Mouse (Mus musculus): ENCODE data around the gene Iqck. TPM values are rescaled to one million over a fixed set of nuclear protein-coding genes. Genes with fewer than 3 reads are reported as not detected.

Gene Iqck
- polyA plus RNA-seq, 2 experiments from 2014 or later, result 0.12 TPM; not detected in 1

DNA sequence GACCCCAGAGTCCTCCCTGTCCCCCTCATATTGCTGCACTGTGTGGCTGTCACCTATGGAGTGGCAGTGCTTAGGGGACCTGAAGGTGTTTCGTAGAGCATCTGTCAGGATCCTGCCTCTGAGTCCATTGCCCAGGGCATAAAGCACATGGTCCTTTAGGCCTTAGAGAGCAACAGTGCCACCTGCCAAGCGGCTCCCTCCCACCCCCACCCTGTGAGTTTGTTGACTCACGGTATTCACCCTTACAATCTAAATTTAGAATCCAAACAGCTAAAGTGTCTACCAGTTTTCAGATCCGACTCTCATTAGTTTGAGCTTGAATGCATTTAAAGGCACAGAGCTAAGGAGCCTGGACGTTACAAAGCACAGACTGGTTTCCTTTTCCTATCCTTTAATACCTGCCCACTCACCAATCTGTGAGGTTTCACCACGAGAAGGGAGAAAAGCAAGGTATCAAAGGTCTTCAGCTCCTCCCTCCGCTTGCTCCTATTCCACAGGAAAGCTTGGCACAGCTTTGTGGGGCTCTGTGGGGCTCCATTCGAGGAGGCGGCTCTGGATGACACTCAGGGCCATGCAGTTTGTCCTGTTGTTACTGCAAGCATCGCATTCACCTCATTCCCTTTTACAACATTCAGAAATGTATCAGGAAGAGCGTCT, 98.2 kb downstream of the Iqck start:
- no peak for ATAC-seq

DNA sequence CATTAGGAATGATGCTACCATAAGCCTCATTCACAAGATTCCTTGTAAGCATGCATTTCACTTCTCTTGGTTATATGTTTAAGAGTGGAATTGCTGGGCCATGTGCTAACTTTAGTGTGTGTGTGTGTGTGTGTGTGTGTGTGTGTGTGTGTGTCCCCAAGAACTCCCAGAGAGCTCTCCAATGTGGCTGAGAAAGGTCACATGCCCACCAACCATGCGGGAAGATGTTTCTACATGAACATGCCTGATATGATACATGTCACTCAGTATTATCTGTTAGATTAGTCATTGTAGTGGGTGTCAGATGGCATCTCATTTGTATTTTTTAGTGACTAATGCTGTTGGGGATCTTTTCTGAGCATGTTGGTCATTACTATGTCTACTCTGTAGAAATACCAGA, 99.4 kb downstream of the Iqck start:
- no peak for ATAC-seq

DNA sequence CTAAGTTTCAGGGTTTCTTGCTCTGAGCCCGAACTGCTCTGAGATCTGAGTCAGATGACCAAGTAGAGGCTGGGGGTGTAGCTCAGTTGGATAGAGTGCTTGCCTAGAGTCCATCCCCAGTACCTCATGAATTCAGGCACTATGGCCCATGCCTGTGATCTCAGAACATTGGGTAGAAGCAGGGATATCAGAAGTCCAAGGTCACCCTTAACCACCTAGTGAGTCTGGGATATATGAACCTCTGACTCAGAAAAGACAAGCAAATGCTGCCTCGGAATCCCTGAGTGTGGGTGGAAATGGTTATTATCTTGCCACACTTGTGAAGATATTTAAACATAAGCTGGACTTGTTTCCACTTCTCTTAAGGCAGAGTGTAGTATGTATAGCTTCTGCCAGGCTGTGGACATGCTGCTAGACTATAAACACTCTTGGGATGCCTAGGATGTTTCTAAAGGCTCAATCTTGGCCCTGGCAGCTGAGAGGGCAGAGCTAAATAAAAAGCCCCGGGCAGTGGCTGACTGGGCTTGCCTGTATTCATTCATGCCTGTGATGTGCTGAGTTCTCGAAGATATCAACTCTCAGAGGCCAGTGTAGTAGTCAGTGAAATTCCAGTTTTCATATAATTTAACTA, 101.2 kb downstream of the Iqck start:
- no peak for ATAC-seq

DNA sequence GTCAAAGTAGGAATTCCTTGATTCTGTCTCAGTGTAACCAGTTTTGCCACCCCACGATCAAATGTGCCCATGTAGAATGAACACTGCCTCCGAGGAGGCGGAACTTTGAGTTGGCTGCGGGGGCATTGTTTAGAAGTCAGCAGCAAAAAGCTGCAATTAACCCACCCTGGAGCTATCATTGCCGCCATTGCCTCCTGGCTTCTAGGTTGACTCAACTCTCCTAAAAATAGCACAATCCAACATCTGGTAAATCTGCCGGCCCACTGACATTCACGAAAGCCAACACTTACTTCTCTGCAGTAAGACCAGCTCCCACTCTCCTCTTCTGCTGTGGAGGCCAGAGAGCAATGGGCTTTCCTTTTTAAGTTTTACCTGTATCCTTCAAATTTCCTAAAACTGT, 103.7 kb downstream of the Iqck start:
- ATAC-seq, result no peak

DNA sequence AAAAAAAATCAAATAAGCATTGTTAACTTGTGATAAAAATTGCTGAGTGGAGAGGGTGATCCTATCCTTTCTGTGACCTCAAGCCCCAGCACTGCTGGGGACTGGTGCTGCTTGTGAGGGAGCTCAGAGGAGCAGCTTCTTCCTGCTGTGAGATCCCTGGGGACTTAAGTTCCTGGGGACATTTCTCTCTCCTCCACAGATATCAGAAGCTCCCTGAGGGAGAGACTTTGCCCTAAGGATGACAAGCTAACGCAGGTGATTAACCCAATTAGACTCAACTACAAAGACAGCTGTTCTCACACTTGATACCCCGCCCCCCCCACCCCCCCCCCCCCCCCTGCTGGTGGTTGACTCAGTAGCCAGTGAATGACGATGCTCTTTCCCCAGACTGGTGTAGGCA, 109.2 kb downstream of the Iqck start:
- ATAC-seq, result no peak

DNA sequence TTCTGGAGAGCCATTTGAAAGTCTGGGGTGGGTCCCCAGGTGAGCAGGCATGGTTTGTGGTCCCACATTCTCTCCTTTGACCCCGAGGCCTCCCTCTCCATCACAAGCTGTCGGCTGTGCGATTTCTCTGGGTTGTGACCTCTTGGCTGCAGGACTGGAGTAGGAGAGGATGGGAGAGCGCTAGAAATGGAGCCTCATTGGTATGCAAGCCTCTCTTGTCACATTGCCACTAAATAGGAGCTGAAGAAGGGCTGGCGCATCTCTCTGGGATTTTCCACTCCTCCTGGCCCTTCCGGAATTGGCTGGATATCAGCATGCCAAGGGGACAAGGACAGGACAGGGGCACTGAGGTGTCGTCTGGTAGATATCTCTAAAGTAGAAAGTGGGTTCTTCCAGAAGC, 109.6 kb downstream of the Iqck start:
- no peak for ATAC-seq

DNA sequence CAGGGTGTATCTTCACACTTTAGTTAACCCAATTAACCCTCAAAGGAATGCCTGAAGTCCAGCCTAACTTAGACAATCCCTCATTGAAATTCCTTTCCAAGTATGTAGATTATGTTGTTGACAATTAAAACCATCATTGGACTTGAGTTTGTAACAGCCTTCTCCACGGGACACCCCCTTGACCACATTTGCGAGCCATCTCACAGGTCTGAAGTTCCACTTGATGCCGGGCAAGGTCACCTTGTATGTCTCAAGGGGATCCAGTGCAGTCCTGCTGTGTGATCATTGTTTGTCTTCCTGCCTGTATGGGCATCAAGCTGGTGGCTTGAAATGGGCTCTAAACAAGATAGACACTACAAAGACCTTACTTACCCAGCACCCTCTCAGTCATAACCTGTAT, 113.3 kb downstream of the Iqck start:
- no peak for ATAC-seq

DNA sequence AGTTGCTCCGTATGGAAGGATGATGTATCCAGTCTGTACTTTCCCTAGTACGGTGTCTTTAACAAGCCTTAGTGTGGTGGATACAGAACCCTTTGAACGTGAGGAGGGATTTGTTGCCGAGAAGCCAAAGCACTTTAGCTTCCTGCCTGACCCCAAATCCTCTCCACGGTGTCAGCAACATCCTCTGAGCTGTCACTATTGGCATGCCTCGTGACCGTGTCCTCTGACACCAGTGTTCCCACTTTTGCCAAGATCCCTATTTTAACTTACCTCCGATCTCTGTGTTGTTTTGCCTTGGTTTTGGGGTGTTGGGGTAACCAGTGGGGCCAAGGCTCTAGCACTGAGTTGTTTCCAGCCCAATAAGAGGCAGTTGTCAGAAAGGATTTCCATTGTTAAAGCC, 115.9 kb downstream of the Iqck start:
- ATAC-seq, result no peak

DNA sequence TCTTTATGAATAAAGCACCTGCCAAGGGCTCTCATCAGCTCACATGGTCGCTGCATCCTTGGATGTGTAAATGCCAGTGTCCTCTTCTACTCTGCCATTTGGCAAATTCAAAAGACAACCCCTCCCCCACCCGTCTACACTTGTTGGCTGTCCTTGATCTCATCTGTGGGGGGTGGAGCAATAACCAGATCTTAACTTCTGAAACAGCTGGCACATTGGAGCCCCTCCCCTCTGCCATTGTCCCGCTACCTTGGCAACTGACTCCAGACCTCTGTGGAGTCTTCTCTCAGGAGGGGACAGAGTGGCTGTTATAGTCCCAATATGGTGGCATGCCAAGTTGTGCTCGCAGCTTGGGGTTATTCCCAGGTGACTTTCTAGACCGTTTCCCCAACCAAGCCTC, 116.8 kb downstream of the Iqck start:
- ATAC-seq, result no peak

DNA sequence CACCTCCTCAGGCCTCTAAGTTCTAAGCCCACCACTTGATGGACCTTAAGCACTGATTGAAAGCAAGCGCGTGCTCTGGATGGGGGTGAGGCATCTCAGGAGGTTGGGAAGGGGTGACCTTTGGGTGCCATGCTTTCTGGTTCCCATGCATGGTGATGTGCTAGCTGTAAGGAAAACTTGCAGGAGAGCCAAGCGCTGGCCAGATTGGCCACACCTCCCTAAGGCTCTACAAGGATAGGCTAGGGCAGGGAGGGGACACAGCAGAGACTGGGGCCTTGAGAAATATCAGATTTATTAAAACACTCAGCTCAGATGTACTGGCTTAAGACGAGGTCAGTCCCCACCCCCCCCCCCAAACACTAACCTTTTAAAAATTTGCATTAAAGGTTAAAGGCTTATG, 117.8 kb downstream of the Iqck start:
- ATAC-seq, result no peak

DNA sequence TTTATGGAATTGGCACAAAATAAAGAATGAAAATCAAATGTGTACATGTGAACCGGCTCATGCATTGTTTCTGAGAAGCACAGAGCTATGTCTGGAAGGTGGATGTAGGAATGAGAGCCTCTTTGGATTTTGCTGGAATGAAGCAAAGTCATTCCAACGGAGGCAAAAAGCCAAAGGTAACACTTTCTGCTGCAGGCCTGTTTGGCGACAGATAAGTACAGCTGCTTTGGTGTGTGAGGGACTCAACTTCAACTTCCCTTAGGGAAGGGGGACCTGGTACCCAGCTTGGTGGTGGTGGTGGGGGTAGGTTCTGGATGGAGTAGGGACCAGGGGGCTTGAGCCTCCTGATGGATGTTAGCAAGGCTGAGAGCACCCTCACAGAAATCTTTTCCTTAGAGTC, 120.3 kb downstream of the Iqck start:
- no peak for ATAC-seq

DNA sequence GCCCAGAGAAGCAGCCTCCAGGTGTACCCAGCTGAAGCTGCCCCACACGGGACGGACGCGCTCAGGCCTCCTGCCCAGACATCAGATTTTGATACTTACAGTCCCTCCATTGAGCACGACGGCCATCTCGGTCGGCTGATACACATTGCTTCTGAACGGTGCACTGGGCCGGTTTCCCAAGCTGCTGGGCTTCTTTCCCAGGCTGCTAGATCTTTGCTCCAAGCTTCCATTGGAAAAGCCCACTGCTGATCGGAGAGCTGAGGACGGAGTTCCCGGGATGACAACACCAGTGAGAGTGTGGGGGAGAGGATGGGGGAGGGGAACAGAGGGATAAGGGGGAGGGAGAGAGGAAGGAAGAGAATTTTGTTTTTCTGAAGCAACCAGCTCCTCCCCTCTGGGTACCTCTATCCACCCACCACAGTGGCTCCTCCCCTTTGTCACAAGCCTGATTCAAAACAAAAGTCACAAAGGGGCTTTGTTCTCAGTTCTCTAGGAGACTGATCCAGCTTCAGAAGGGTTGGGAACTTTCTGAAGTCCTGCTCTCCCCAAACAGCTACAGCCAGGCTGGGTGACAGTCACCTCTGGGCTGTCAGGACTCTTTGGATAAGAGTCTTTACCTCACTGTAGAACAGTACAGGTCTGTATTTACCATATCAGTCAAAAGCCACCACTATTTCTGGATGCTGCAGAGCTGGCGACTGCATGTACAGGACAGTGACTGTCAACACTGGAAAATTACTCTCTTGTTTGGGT, 121.0 kb downstream of the Iqck start:
- no peak for ATAC-seq

DNA sequence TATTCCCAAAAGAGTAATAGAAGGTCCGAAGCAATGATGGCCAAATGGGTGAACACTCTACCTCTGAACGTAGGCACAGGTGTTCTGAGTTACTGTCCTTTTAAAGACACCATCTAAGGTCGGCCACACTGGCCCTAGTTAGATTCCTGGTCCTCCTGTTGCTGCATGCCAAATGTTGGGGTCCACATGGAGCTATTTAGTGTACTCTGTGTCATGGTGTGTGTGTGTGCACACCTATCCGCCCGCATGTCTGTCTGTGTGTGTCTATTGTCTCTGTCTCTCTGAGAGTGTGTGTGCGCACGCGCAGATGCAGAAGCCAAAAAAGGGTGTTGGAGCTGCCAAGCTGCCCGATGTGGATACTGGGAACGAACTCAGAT, 121.6 kb downstream of the Iqck start:
- ATAC-seq, result no peak

DNA sequence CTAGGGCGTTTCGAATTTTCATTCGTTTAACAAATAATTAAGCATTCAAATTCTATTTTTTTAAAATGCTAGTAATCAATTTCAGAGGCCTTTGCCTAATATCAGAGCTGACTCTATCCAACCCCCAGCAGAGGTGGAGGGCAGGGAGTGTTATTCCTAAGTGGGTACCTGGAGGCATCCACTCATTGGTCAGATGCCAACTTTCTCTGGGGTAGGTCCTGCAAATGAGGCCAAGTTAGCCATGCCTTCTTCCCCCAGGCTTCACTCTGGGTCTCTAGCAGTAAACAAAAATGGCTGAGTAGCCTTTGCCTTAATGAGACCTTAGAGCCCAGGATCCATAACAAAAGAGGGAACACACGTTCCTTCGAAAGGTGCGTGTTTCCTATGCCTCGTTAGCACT, 123.6 kb downstream of the Iqck start:
- no peak for ATAC-seq

DNA sequence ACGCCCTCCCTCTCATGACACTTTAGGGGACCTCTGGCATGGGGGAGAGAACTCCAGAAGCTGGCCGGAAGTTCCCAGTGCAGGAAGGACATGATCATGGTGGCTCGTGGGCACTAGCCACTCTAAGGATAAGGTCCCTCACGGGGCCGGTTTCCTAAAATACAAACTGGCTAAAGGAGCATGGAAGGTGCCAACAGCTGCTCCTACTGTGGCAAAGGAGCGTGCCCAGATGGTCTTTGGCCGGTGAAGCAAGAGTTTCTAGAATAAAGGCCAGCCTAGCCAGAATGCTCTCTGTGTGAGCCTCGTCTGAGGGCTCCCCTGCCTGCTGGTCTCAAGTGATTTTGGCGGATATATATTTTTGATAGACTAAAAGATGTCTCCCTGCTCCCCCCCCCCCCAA, 124.2 kb downstream of the Iqck start:
- no peak for ATAC-seq

DNA sequence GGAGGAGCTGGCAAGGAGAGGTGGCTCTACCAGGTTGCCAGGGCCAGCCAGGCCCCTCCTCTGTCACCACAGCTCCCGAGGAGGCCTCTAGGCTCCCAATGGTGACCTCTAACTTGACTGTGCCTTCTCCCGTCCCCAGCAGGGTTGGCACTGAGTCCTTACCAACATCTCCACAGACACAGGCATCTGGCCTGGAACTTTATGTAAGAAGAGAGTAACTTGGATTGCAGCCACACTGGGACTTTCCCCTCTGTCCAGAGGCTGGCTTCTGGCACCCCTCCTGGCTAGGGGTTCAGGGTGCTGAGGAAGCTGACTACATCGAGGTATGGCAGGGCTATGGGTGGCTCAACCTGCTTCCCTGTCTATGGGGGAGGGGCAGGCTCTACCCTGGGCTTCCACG, 125.8 kb downstream of the Iqck start:
- ATAC-seq, result no peak

DNA sequence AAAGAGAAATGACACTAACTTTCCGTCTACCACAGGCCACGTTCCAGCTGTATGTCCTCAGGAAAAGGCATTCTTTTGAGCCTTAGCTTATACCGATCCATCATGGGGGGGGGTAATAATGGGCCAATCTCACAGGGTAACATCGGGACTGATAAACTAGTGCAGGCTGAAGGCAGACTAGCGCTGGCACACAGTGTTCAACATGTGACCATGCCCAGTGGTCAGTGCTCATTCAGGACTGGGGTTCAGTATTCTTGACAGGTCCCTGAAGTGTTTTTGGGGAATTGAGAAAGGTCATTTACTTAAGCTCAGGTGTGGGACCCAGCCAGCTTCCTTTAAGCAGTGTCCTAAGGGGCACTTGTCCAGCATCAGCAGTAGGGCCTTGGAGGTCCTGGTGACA, 126.3 kb downstream of the Iqck start:
- ATAC-seq, result no peak

DNA sequence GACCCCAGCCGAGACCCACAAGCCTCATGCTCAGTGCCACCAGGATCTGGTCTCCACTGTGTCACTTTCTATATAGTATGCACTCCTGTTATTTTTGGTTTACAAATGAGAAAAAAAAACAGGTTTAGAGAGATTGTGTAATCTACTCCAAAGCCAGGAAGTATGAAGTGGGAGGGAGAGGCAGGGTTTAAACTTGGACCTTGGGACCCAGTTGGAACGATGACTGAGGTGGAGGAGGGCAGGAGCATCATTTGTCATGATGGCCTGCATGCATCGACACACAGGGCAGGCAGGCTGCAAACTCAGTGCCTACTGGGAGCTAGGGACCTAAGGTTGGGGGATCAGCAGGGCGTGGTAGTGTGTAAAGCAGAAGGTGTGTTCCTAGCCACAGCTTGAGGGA, 127.0 kb downstream of the Iqck start:
- ATAC-seq, result no peak

DNA sequence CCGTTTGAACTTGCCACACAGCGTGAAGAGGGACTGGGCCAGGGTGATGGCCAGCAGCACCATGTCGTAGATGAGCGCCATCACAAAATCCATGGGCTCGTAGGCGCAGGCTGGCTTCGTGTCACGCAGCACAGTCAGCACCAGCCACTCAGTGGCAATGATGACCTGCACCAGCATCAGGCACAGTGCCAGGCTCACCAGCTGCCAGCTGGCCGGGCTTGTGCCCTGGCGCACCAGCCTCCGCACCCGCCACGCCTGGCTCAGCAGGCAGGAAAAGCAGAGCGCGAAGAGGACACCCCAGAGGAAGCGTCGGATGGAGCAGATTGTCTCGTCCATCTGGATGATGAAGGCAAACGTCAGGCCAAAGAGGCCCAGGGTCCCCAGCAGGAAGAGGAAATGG, 128.4 kb downstream of the Iqck start:
- ATAC-seq, result no peak

DNA sequence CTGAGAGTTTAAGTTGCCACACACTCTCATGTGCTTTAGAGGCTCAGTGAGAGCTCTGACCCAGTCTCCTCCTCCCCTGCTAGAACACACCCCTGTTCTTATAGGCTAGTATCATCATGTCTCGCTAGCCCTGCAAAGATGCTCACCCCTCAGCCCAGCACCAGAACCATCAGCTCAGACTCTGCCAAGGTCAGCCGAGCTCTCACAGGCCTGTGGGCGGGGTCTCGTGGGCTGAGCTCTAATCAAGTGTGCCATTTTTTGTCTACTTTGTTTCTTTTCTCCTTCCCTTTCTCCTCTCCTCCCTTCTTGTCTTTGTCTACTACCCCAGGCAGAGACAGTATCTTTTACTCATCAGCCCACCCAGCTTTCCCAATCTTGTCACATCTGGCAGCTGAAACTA, 130.2 kb downstream of the Iqck start:
- ATAC-seq, result no peak

DNA sequence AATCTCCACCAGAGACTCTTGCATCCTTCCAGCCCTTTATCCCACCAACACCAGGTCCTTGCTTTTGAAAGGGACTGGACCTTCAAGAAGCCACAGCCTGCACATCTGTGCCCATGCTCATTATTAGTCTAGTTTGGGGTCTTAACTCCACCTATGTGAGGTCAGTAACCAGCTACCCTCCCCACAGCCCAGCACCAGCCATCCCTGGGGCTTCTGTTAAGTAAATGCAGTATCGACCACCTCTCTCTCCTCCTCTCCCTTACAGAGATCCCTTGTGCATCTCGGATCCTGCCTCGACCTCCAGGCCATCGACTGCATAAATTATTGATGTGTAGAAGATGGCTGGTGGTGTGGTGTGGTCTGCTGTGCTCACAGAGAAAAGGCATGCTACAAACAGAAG, 130.8 kb downstream of the Iqck start:
- ATAC-seq, result no peak

DNA sequence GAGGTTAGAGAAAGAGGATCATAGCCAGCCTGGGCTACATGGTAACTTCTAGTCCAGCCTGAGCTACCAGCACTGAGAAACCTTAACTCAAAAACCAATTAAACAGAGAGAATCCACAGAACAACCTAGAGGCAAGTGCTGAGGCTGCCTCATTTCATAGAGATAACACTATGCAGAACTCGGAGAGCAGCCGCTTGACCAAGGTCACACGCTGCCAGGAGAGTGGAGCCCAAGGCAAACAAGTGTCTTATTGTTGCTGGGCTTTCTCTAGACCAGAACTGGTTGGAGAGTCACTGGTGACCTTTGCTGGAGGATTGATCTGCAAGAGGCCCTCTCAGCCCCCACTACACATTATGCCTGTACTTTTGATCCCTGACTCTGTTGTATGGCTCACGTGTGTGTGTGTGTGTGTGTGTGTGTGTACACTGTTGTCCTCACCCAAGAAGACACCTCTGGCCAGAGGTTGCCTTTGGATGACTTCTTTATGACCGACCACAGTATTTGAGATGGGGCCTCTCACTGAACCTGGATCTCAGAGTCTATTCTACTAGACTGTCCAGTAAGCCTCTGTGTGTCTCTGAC, 133.8 kb downstream of the Iqck start:
- no peak for ATAC-seq

DNA sequence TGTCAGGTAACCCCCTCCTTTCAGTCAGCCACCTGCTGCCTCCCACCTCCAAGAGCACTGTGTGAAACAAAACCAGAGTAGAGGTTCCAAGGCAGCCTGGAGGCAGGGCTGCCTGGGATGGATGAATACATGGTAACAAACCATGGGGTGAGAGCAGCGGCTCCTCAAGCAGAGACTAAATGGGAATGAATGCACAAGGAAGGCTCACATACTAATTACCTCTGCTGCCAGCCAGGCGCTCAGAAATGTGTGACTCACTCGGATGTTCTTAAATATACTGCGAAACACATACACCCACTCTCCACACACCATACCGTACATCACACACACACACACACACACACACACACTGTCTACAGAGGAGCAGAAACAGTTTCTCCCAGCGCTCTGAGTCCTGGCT, 134.7 kb downstream of the Iqck start:
- ATAC-seq, result no peak

DNA sequence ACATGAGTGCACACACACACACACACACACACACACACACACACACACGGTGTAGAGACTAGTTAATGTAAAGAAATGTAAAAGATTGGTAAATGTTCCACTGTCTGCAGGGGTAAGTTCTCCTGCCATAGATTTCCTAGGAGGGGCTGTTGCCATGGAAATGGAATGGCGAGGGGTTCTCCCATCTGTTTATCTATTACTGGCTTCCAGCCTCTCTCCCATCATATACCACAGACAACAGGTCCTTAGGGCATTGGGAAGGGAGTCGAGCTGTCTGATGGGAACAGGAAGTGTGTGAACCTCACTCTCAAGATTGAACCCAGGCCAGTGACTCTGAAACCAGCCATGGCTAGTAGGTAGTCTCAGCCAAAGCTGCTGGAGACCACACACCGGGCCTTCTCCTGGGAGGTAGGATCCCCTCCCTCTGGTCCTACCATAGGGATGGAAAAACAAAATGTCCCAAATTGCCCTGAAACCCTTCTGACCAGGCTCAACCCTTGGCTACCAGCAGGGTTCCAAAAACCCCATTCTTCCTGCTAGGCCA, 135.9 kb downstream of the Iqck start:
- ATAC-seq, result no peak

All from activated CD4-positive, CD25-positive, alpha-beta regulatory T cell, adult 4 months (primary cell).